Mouse (Mus musculus) neural tube, embryonic 11.5 days (tissue): ENCODE measurements around the gene Coro7. TPM values are rescaled to one million over a fixed set of nuclear protein-coding genes. Genes with fewer than 3 reads are reported as not detected.

Experiments used
- ATAC-seq: fragments of 200-750 bp; cut with Nextera tagmentation; 2 replicates; pipeline ENCODE4 v1.8.0; 2017; ENCODE audit warnings: moderate number of reproducible peaks, mild to moderate bottlenecking, moderate TSS enrichment, moderate library complexity; ENCODE audit not compliant: insufficient read depth, low FRiP score, low TSS enrichment
- DNase-seq: peaks from one replicate; pipeline ENCODE4 v3.0.0-alpha.2; 2015; ENCODE audit warnings: low spot score
- H3K27ac ChIP-seq: fragments of 300-500 bp; sonication (generic); 2 replicates; pipeline ENCODE4 v1.5.1; 2014; ENCODE audit warnings: low read depth, mild to moderate bottlenecking, low read length
- H3K27me3 ChIP-seq: fragments of 300-500 bp; sonication (generic); 2 replicates; pipeline ENCODE4 v1.6.1; 2014; ENCODE audit warnings: mild to moderate bottlenecking, low read length, mixed read lengths; ENCODE audit not compliant: control insufficient read depth, insufficient read depth
- H3K36me3 ChIP-seq: fragments of 300-500 bp; sonication (generic); 2 replicates; pipeline ENCODE4 v1.6.1; 2014; ENCODE audit warnings: mild to moderate bottlenecking, low read length, moderate library complexity, mixed read lengths; ENCODE audit not compliant: control insufficient read depth, insufficient read depth
- H3K4me1 ChIP-seq: fragments of 300-500 bp; sonication (generic); 2 replicates; pipeline ENCODE4 v1.6.1; 2014; ENCODE audit warnings: low read length, mixed read lengths; ENCODE audit not compliant: control insufficient read depth, insufficient read depth
- H3K4me2 ChIP-seq: fragments of 300-500 bp; sonication (generic); 2 replicates; pipeline ENCODE4 v1.6.1; 2014; ENCODE audit warnings: low read depth, mild to moderate bottlenecking, moderate library complexity
- H3K4me3 ChIP-seq: fragments of 300-500 bp; sonication (generic); 2 replicates; pipeline ENCODE4 v1.5.1; 2014; ENCODE audit warnings: low read depth, low read length
- H3K9ac ChIP-seq: fragments of 300-500 bp; sonication (generic); 2 replicates; pipeline ENCODE4 v1.6.1; 2014; ENCODE audit warnings: mild to moderate bottlenecking, low read length
- H3K9me3 ChIP-seq: fragments of 300-500 bp; sonication (generic); 2 replicates; pipeline ENCODE4 v1.6.1; 2016; ENCODE audit warnings: low read length; ENCODE audit not compliant: control insufficient read depth
- WGBS: fragments of 180-500 bp; shearing (Covaris S2); extraction: QIAGEN DNeasy Blood & Tissue Kit; methylation state at CpG from one replicate; pipeline ENCODE4 v1.1.7; 2014; 5-methylcytosine and 5-hydroxymethylcytosine counted together
- polyA plus RNA-seq: library from polyadenylated mRNA; unstranded; fragments of >200 nt; fragmentation: Nextera tagmentation; extraction: Ambion mirVana; gene quantifications from 2 replicates; pipeline ENCODE4 v1.2.1, GENCODE M21; 2014

The Coro7 gene
- polyA plus RNA-seq, 1 experiment from 2014 or later = 24.8 TPM

DNA sequence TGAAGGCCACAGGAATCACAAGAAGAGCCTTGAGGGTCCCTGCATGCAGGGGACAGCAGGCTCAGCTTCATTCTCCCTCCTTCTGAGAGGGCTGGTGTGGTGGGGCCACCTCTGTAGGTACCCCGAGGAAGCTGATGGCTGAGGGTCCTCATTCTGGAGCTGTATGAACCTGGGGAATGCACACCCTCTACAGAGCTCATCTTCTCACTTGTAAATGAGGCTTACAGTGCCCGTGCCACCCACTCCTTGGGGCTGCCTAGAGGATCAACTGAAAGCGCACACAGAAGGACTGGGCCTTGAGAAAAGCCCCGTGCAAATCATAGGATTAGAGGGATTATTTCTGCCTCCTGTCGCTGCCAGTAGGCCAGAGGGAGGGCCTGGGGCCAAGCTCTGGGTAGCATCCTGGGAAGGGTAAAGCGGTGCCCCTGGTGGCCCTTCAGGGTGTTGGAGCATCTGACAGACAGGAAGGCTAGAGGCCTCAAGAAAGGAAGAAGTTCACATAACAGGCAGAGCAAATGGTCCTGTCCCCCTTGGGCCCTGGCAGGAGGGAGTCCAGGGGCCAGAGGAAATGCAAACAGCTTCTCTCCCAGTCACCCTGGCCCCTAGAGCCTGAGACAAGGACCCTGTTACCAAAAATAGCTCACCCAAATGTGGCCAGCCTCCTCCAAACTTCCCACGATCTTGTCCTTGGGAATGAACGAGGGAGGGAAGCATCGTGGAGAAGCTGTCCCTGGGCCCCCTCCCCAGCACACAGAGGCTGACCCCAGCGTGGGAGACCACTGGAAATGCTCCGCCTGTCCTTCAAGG lies 23.6 kb downstream of the Coro7 start:
- no peak for DNase-seq
- H3K4me1 ChIP-seq = peaks cover 8% of the 10 kb centered on the region

DNA sequence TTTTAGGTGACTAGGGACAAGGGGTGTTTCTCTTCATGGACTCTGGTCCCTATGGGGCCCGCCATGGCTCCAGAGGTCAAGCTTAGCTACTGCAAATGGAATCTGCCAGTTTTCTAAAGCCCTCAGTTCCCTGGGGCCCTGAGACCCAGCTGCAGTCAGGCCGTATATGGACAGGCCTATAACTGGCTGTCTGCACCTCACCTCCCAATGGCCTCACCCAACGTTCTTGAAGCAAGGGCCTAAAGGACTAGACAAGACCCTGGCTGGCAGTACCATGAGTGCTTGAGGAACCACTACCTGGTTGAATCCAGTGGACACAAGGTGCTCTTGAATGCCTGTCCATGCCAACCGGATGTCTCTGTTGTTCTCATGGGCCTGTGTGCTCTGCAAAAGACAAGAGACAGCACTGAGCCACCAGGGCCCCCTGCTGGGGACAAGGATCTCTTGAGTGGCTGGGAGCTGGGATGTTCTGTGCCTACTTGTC lies 24.3 kb downstream of the Coro7 start:
- Histone ChIP-seq H3K4me1 (peaks cover 8% of the 10 kb centered on the region), H3K9ac (no peak overlapping the region), H3K36me3 (peaks cover 3% of the 10 kb centered on the region), H3K9me3 (no peaks in the 10 kb centered on the region), H3K27ac (no peak overlapping the region), H3K27me3 (no peaks in the 10 kb centered on the region), H3K4me3 (no peak overlapping the region), H3K4me2 (no peak overlapping the region)
- 86% methylated on average over 4 of the region's 4 CpGs for WGBS
- no peak for ATAC-seq
- no peak for DNase-seq

More for the DNA sequence above, 23.6 kb downstream of the Coro7 start:
- no peak for ATAC-seq
- WGBS = 45% methylated on average over 11 of the region's 11 CpGs
- no peak overlapping the region for H3K27ac ChIP-seq
- no peak overlapping the region for H3K4me3 ChIP-seq
- H3K36me3 ChIP-seq = peaks cover 2% of the 10 kb centered on the region; the same call in 1 of the 2 replicates
- H3K27me3 ChIP-seq = no peaks in the 10 kb centered on the region
- H3K9ac ChIP-seq = no peak overlapping the region
- no peaks in the 10 kb centered on the region for H3K9me3 ChIP-seq
- H3K4me2 ChIP-seq = no peak overlapping the region

DNA sequence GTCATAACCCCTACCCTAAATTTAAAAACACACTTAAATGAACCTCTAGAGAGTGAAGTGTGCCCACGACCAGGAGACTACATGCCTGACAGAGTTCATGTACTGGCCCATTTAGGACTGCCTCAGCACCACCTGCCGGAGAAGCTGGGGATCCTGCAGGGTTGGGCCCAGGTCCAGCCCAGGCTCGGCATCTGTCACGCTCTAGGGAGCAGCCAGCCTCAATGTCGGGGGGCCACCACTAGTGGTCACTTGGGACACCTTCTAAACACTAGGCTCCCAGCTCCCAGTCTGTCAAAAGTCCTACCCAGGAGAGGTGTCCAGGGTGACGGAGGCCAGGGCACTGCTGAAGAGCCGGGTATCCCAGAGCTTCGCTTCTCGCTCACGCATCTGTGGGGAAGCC lies 24.9 kb downstream of the Coro7 start:
- peaks cover 8% of the 10 kb centered on the region for H3K4me1 ChIP-seq
- 87% methylated on average over 10 of the region's 10 CpGs for WGBS
- ATAC-seq (no peak), DNase-seq (no peak)
- H3K27me3 ChIP-seq = no peaks in the 10 kb centered on the region
- no peaks in the 10 kb centered on the region for H3K9me3 ChIP-seq
- H3K36me3 ChIP-seq = peaks cover 4% of the 10 kb centered on the region
- H3K4me2 ChIP-seq = no peak overlapping the region
- H3K9ac ChIP-seq = no peak overlapping the region
- H3K27ac ChIP-seq = no peak overlapping the region
- H3K4me3 ChIP-seq = no peak overlapping the region

DNA sequence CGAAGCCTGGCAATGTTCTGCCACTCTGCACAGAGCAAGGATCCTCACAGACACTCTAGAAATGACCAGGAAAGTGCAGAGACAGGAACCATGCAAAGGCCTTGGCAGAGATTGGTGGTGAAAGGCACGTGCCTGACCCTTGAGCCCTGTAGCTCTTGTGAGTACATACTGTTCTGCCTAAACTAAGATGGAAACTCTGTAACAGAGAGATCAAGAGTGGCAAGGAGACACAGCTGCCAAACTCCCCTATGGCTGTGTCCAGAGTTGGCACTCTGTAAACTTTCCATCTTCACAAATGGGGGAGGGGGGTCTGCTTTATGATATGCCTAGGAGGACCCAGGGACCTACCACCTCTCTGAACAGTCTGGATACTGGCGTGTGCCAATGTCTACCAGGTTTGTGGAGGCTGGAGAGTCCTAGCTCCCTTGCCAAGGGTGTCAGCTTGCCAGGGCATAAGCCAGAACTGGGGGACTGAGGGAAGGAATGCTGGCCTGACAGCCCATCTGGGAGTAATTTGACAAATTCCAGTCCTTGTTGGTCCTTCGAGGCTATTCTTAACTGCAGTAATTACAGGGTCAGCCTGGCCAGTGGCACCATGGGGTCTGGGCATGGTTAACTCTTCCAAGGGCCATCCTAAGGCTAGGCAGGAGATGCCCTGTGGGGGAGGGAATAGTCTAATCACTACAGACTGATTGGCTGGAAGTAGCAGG lies 26.7 kb downstream of the Coro7 start:
- no peak overlapping the region for H3K4me3 ChIP-seq
- H3K27me3 ChIP-seq = no peaks in the 10 kb centered on the region
- no peak overlapping the region for H3K9ac ChIP-seq
- peaks cover 7% of the 10 kb centered on the region for H3K36me3 ChIP-seq
- 70% methylated on average over 4 of the region's 4 CpGs for WGBS
- no peak for DNase-seq
- ATAC-seq = no peak
- H3K9me3 ChIP-seq = no peaks in the 10 kb centered on the region
- H3K27ac ChIP-seq = peak overlapping the region; percentile 20; the same call in 1 of the 2 replicates
- peaks cover 8% of the 10 kb centered on the region for H3K4me1 ChIP-seq
- no peak overlapping the region for H3K4me2 ChIP-seq

DNA sequence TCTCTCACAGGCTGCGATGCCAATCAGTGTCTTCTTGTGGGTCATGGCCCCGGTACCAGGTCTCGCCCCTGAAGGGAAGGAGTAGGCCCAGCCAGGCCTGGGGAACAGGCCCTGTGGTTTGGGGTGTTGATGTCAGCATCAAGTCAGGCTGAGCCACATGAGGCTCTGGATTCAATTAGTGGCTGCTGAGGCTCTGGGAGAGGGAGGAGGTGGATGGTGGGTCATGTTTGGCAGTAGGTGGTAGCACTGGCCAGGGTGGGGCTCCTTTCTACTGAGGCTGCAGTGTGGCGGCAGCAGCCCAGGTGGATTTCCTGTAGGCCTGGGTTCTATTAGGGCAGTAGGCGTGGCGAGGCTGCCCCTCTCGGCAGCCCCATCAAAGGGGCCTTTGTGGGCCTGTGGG lies 28.0 kb downstream of the Coro7 start:
- no peak for ATAC-seq
- DNase-seq = peak; percentile 53
- Histone ChIP-seq H3K9ac (no peak overlapping the region), H3K27me3 (no peaks in the 10 kb centered on the region), H3K36me3 (peaks cover 7% of the 10 kb centered on the region), H3K27ac (no peak overlapping the region), H3K4me3 (no peak overlapping the region), H3K9me3 (no peaks in the 10 kb centered on the region), H3K4me1 (peaks cover 10% of the 10 kb centered on the region), H3K4me2 (no peak overlapping the region)
- 54% methylated on average over 7 of the region's 7 CpGs for WGBS

DNA sequence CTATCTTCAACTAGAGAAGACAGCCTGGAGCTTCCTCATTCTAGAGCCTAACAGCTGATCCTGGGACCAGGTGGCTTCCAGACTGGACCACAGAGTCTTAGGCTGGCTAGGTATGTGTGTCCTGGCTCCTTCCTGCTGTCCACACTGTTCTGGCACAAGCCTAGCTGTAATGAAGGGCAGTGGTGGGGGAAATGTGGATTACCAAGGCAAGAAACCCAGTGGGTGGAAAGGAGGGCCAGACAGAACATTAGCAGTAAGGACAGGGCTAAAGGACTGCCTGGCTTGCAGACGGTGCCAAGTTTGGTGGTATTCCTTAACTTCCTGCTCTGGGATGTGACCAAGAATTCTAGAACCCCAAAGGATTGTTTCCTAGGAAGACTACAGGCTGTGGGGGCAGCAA lies 28.5 kb downstream of the Coro7 start:
- H3K9me3 ChIP-seq = no peaks in the 10 kb centered on the region
- no peak overlapping the region for H3K4me2 ChIP-seq
- DNase-seq = no peak
- 85% methylated on average over 1 of the region's 1 CpGs for WGBS
- H3K9ac ChIP-seq = no peak overlapping the region
- peaks cover 7% of the 10 kb centered on the region for H3K36me3 ChIP-seq
- no peaks in the 10 kb centered on the region for H3K27me3 ChIP-seq
- ATAC-seq = no peak
- peaks cover 9% of the 10 kb centered on the region for H3K4me1 ChIP-seq
- no peak overlapping the region for H3K27ac ChIP-seq
- H3K4me3 ChIP-seq = no peak overlapping the region

DNA sequence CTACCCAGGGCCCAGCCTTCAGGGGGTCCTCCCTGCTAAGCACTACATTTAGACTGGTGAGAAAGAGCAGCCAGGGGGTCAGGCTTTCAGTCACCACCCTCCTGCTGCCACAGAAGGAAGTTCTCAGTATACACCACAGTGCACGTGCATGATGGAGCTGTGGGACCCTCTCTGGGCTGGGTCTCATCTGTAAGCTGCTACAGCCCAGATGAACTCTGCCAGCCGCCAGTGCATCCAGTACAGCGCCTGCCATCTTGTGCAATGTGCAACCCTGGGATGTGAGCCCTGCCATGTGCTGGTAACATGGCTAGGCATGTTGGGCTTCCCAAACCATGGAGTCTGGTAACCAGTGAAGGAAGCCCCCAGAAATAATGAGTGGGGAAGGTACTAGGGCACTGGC lies 29.4 kb downstream of the Coro7 start:
- WGBS = 92% methylated on average over 3 of the region's 3 CpGs
- no peak overlapping the region for H3K4me3 ChIP-seq
- H3K4me2 ChIP-seq = no peak overlapping the region
- DNase-seq (no peak), ATAC-seq (no peak)
- no peak overlapping the region for H3K9ac ChIP-seq
- peaks cover 7% of the 10 kb centered on the region for H3K36me3 ChIP-seq
- no peaks in the 10 kb centered on the region for H3K27me3 ChIP-seq
- no peak overlapping the region for H3K27ac ChIP-seq
- no peaks in the 10 kb centered on the region for H3K9me3 ChIP-seq
- peaks cover 9% of the 10 kb centered on the region for H3K4me1 ChIP-seq

DNA sequence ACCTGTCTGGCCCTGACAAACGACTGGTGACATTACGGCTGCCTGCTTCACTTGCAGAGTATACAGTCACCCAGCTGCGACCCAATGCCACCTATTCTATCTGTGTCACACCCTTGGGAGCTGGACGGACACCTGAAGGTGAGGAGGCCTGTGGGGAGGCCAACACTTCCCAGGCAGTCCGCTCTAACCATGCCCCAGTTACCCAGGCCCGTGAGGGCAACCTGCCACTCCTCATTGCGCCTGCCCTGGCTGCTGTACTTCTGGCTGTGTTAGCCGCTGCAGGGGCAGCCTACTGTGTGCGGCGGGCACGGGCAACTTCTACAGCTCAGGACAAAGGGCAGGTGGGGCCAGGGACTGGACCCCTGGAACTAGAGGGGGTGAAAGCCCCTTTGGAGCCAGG lies 29.9 kb downstream of the Coro7 start:
- no peak overlapping the region for H3K9ac ChIP-seq
- 94% methylated on average over 11 of the region's 11 CpGs for WGBS
- peaks cover 9% of the 10 kb centered on the region for H3K36me3 ChIP-seq
- H3K4me3 ChIP-seq = no peak overlapping the region
- no peaks in the 10 kb centered on the region for H3K27me3 ChIP-seq
- no peak overlapping the region for H3K27ac ChIP-seq
- no peak overlapping the region for H3K4me2 ChIP-seq
- DNase-seq (no peak), ATAC-seq (no peak)
- H3K4me1 ChIP-seq = peaks cover 9% of the 10 kb centered on the region
- H3K9me3 ChIP-seq = no peaks in the 10 kb centered on the region
